In the genomic region with DNA sequence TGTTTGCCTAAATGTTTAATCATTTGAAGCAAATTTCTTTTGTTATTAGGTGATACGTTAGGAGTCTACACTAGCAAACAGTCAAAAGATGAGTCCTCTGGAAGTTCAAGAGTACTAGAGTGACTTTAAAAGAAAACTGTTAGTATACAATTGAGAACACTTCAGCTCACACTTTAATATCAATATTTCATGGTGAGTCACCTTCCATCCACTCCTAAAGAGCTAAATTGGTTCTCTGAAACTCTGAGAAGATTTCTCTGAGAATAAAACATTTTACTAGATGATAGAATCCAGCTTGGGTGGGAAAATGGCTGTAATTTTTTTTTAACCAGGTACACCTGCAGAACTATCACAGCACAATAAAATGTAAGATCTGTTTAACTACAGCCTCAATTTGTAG, we compare ENCODE assay signal across 35 mouse cellular contexts.
"Had no signal": no experiment of that assay in that cellular context is flagged by ENCODE, and none has a peak within 500 bp of the region (broad histone marks: within the 10 kb centered on the region; RNA-seq: fewer than 3 reads in every experiment).

No protein-coding gene starts in this region.

- DNase-seq: heart, postnatal 10 days; heart, postnatal 14 days; heart, postnatal 36 days; heart, postnatal 4 days; kidney, adult 11 months; kidney, adult 18-20 months; kidney, adult 2 months; kidney, adult 8-10 months; kidney, adult 9 months; kidney, postnatal 10 days; kidney, postnatal 14 days; kidney, postnatal 25 days; kidney, postnatal 36 days; kidney, postnatal 4 days; layer of hippocampus, adult 9-11 months; layer of hippocampus, postnatal 36 days had no signal

- H3K4me1 ChIP-seq: heart, embryonic 10.5 days; heart, embryonic 12.5 days; heart, embryonic 13.5 days; heart, embryonic 15.5 days; hindbrain, embryonic 10.5 days; hindbrain, embryonic 12.5 days; hindbrain, embryonic 13.5 days; hindbrain, embryonic 15.5 days; intestine, embryonic 15.5 days; kidney, embryonic 15.5 days had no signal

- ATAC-seq: hindbrain, embryonic 16.5 days; hindbrain, postnatal 0 days; inflammation-experienced regulatory T-cells, adult 6 months; intestine, embryonic 15.5 days; intestine, embryonic 16.5 days; intestine, postnatal 0 days had no signal

- H3K4me3 ChIP-seq: heart, embryonic 10.5 days; heart, embryonic 12.5 days; heart, embryonic 13.5 days; heart, embryonic 15.5 days; hindbrain, embryonic 10.5 days; hindbrain, embryonic 12.5 days; hindbrain, embryonic 13.5 days; hindbrain, embryonic 15.5 days; intestine, embryonic 15.5 days; kidney, embryonic 15.5 days; layer of hippocampus, adult 2 months had no signal

- H3K9ac ChIP-seq: heart, embryonic 12.5 days; heart, embryonic 13.5 days; heart, embryonic 15.5 days; hindbrain, embryonic 12.5 days; hindbrain, embryonic 13.5 days; hindbrain, embryonic 14.5 days; hindbrain, embryonic 15.5 days; intestine, embryonic 15.5 days; kidney, embryonic 15.5 days had no signal

- H3K9me3 ChIP-seq: heart, embryonic 10.5 days; heart, embryonic 12.5 days; hindbrain, embryonic 10.5 days; hindbrain, embryonic 12.5 days; intestine, embryonic 15.5 days; kidney, embryonic 15.5 days had no signal

- H3K36me3 ChIP-seq: heart, embryonic 10.5 days; heart, embryonic 12.5 days; heart, embryonic 13.5 days; heart, embryonic 15.5 days; hindbrain, embryonic 10.5 days; hindbrain, embryonic 12.5 days; hindbrain, embryonic 13.5 days; hindbrain, embryonic 15.5 days; intestine, embryonic 15.5 days; kidney, embryonic 15.5 days had no signal

- H3K4me2 ChIP-seq: heart, embryonic 11.5 days; heart, embryonic 12.5 days; heart, embryonic 13.5 days; heart, embryonic 15.5 days; hindbrain, embryonic 12.5 days; hindbrain, embryonic 13.5 days; hindbrain, embryonic 14.5 days; hindbrain, embryonic 15.5 days; intestine, embryonic 15.5 days; kidney, embryonic 15.5 days had no signal

- H3K27me3 ChIP-seq: heart, embryonic 12.5 days; heart, embryonic 13.5 days; heart, embryonic 15.5 days; hindbrain, embryonic 12.5 days; hindbrain, embryonic 13.5 days; hindbrain, embryonic 15.5 days; intestine, embryonic 15.5 days; kidney, embryonic 15.5 days had no signal

- H3K27ac ChIP-seq: heart, embryonic 10.5 days; heart, embryonic 13.5 days; heart, embryonic 15.5 days; hindbrain, embryonic 10.5 days; hindbrain, embryonic 12.5 days; hindbrain, embryonic 13.5 days; hindbrain, embryonic 14.5 days; hindbrain, embryonic 15.5 days; hindbrain, postnatal 0 days; intestine, embryonic 15.5 days; kidney, embryonic 15.5 days; kidney, postnatal 0 days; layer of hippocampus, adult 2 months had no signal
